Comparison of ENCODE assay signal across 16 mouse cellular contexts in genomic region chr15:96655514-96655913, GRCm38 (mm10). TPM values are rescaled to one million over a fixed set of nuclear protein-coding genes. Genes with fewer than 3 reads are reported as not detected.
DNase-seq lines count a peak whose midpoint lies in the region; ATAC-seq lines count a peak whose summit lies in the region.
"Had no signal": no experiment of that assay in that cellular context is flagged by ENCODE, and none has a peak within 500 bp of the region (broad histone marks: within the 10 kb centered on the region; RNA-seq: fewer than 3 reads in every experiment).

No protein-coding gene starts in this region.

- no peak overlapping the region for H3K9ac ChIP-seq in heart, embryonic 11.5 days (ENCODE audit: low read depth, low read length)
- H3K9ac ChIP-seq in liver, embryonic 13.5 days, result no peak overlapping the region
- H3K9ac ChIP-seq: embryonic facial prominence, embryonic 13.5 days; forebrain, postnatal 0 days; heart, embryonic 13.5 days; lung, embryonic 15.5 days; neural tube, embryonic 13.5 days had no signal

- peak; percentile 25 for DNase-seq in heart, embryonic 10.5 days (ENCODE audit: low spot score)
- peak; percentile 62 to 64 for DNase-seq in B cell, adult 2 months
- DNase-seq in liver, embryonic 13.5 days, result no peak
- DNase-seq in testis, postnatal 14 days (ENCODE audit: low spot score), result no peak
- no peak for DNase-seq in gastrocnemius, adult 18-20 months (ENCODE audit: low spot score)
- DNase-seq in layer of hippocampus, adult 11-12 months (ENCODE audit: low spot score), result no peak
- DNase-seq: cerebellum, adult 8-10 months; forebrain, postnatal 0 days; kidney, adult 18-20 months had no signal

- H3K27ac ChIP-seq in heart, embryonic 10.5 days, result no peak overlapping the region
- no peak overlapping the region for H3K27ac ChIP-seq in heart, embryonic 11.5 days (ENCODE audit: low read depth, low read length)
- peak overlapping the region; percentile 72 for H3K27ac ChIP-seq in liver, embryonic 13.5 days
- H3K27ac ChIP-seq: embryonic facial prominence, embryonic 13.5 days; heart, embryonic 13.5 days; lung, embryonic 15.5 days; neural tube, embryonic 13.5 days had no signal

- no peak for ATAC-seq in heart, embryonic 11.5 days (replicated peaks; ENCODE audit: insufficient number of reproducible peaks, low FRiP score, low TSS enrichment)
- ATAC-seq in liver, embryonic 13.5 days (ENCODE audit: low read depth), result 0 out of 2 replicates have a peak, but pooled peaks have one; percentile 36
- ATAC-seq in neutrophil, adult 5-6 weeks (ENCODE audit: extremely low read depth, insufficient number of reproducible peaks, low FRiP score, poor library complexity, severe bottlenecking), result peak; percentile 66
- ATAC-seq: forebrain, postnatal 0 days; Patski had no signal

- H3K9me3 ChIP-seq in heart, embryonic 10.5 days, result no peaks in the 10 kb centered on the region
- no peaks in the 10 kb centered on the region for H3K9me3 ChIP-seq in heart, embryonic 11.5 days (replicated peaks; ENCODE audit: control insufficient read depth, low read length)
- no peaks in the 10 kb centered on the region for H3K9me3 ChIP-seq in liver, embryonic 13.5 days (replicated peaks)
- H3K9me3 ChIP-seq: embryonic facial prominence, embryonic 13.5 days; heart, embryonic 13.5 days; lung, embryonic 15.5 days; neural tube, embryonic 13.5 days had no signal

- peaks cover 24% of the 10 kb centered on the region for H3K4me1 ChIP-seq in heart, embryonic 10.5 days
- peaks cover 4% of the 10 kb centered on the region for H3K4me1 ChIP-seq in heart, embryonic 11.5 days (ENCODE audit: control insufficient read depth, insufficient read depth, low read length)
- H3K4me1 ChIP-seq in liver, embryonic 13.5 days (replicated peaks), result peaks cover 14% of the 10 kb centered on the region
- H3K4me1 ChIP-seq: embryonic facial prominence, embryonic 13.5 days had no signal

- 90% methylated on average over 14 of the region's 14 CpGs for WGBS in heart, embryonic 10.5 days
- WGBS in heart, embryonic 11.5 days (ENCODE audit: insufficient replicate concordance), result 84% methylated on average over 14 of the region's 14 CpGs
- WGBS in liver, embryonic 13.5 days (ENCODE audit: insufficient replicate concordance), result 38% methylated on average over 14 of the region's 14 CpGs

- no peak overlapping the region for H3K4me2 ChIP-seq in heart, embryonic 11.5 days
- H3K4me2 ChIP-seq in liver, embryonic 13.5 days, result peak overlapping the region; percentile 41
- H3K4me2 ChIP-seq: embryonic facial prominence, embryonic 13.5 days; heart, embryonic 13.5 days; lung, embryonic 15.5 days; neural tube, embryonic 13.5 days had no signal

- H3K4me3 ChIP-seq in heart, embryonic 10.5 days, result no peak overlapping the region
- no peak overlapping the region for H3K4me3 ChIP-seq in heart, embryonic 11.5 days (ENCODE audit: low read depth, low read length)
- no peak overlapping the region for H3K4me3 ChIP-seq in liver, embryonic 13.5 days (replicated peaks)
- H3K4me3 ChIP-seq: embryonic facial prominence, embryonic 13.5 days; heart, embryonic 13.5 days; lung, embryonic 15.5 days; neural tube, embryonic 13.5 days had no signal

- H3K27me3 ChIP-seq in heart, embryonic 10.5 days (ENCODE audit: insufficient read depth, poor library complexity, severe bottlenecking), result no peaks in the 10 kb centered on the region
- no peaks in the 10 kb centered on the region for H3K27me3 ChIP-seq in heart, embryonic 11.5 days (ENCODE audit: control insufficient read depth, insufficient read depth, low read length)
- H3K27me3 ChIP-seq in liver, embryonic 13.5 days, result peaks cover 3% of the 10 kb centered on the region; the same call in 1 of the 2 replicates
- H3K27me3 ChIP-seq: embryonic facial prominence, embryonic 13.5 days; heart, embryonic 13.5 days; lung, embryonic 15.5 days; neural tube, embryonic 13.5 days had no signal

- H3K36me3 ChIP-seq in heart, embryonic 10.5 days, result no peaks in the 10 kb centered on the region
- no peaks in the 10 kb centered on the region for H3K36me3 ChIP-seq in heart, embryonic 11.5 days (ENCODE audit: control insufficient read depth, insufficient read depth, low read length)
- H3K36me3 ChIP-seq in liver, embryonic 13.5 days, result no peaks in the 10 kb centered on the region
- H3K36me3 ChIP-seq: embryonic facial prominence, embryonic 13.5 days; heart, embryonic 13.5 days; lung, embryonic 15.5 days; neural tube, embryonic 13.5 days had no signal

RNA-seq across cellular contexts. Expression of gene Slc38a1, which starts 12.8 kb away (rescaled TPM):
- polyA plus RNA-seq in heart, embryonic 10.5 days (2016; fragmentation: Nextera tagmentation; extraction: Ambion mirVana), result 90.5 and 96.2 TPM in 2 replicates
- polyA plus RNA-seq in heart, embryonic 11.5 days (2014; fragmentation: Nextera tagmentation; extraction: Ambion mirVana), result 75.5 and 81.9 TPM in 2 replicates
- polyA plus RNA-seq in liver, embryonic 13.5 days (2015; fragmentation: Nextera tagmentation; extraction: Ambion mirVana), result 29.6 and 40.1 TPM in 2 replicates
- total RNA-seq in neutrophil, adult 5-6 weeks (2017), result 134 and 139 TPM in 2 replicates
- 1 to 10 TPM in 1 of 2 experiments, under 1 TPM in 1; 0.75 to 1.4 TPM for total RNA-seq in gastrocnemius, adult 18-20 months (2021)

RNA-seq across cellular contexts. Expression of gene Slc38a2, which starts 44.0 kb away (rescaled TPM):
- polyA plus RNA-seq in heart, embryonic 10.5 days (2016; fragmentation: Nextera tagmentation; extraction: Ambion mirVana), result 113 and 119 TPM in 2 replicates
- 139 and 157 TPM in 2 replicates for polyA plus RNA-seq in heart, embryonic 11.5 days (2014; fragmentation: Nextera tagmentation; extraction: Ambion mirVana)
- polyA plus RNA-seq in liver, embryonic 13.5 days (2015; fragmentation: Nextera tagmentation; extraction: Ambion mirVana), result 33.8 and 45.3 TPM in 2 replicates
- total RNA-seq in neutrophil, adult 5-6 weeks (2017), result 136 and 139 TPM in 2 replicates
- total RNA-seq in gastrocnemius, adult 18-20 months (2021), result 100 to 1,000 TPM in 1 of 2 experiments, 10 to 100 TPM in 1; 93.4 to 242 TPM

Comparison
In these comparisons a context has a peak if more than half of its experiments do, and no peak if none do; other contexts are left out.
1. DNase-seq: peak in heart, embryonic 10.5 days (single experiment) and B cell, adult 2 months (2 of 2); none in liver, embryonic 13.5 days (single experiment), testis, postnatal 14 days (single experiment), gastrocnemius, adult 18-20 months (single experiment) and layer of hippocampus, adult 11-12 months (single experiment).